Mouse (Mus musculus): ENCODE measurements at regions not wholly inside any gene's neighbourhood (a gene's known extent, or its start where the extent isn't known, plus 50 kb on each side); places are given as distances from the start of the nearest gene placed in this dataset.
"Not testable (repeated sequence)": the region's sequence is repeated elsewhere in the genome, so short reads cannot be mapped to it uniquely, and the experiment has no call there.

DNA sequence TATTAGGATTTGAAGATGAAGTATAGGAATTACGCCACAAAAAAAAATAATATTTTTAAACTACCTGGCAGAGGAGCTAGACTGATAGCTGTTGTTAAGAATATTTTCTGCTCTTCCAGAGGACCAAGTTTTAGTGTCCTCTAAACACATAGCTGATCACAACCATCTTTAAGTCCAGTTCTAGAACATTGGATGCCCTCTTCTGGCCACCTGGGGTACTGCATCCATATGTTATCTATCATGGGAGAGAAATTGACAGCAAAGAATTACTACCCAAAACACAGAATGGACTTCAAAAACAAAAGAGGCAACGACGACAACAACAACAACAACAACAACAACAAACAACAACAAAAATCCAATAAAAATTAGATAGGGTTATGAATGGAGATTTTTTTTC is 71.0 kb upstream of the Prl4a1 start:
- peak in 1 of 2 experiments; percentile 39 for DNase-seq

DNA sequence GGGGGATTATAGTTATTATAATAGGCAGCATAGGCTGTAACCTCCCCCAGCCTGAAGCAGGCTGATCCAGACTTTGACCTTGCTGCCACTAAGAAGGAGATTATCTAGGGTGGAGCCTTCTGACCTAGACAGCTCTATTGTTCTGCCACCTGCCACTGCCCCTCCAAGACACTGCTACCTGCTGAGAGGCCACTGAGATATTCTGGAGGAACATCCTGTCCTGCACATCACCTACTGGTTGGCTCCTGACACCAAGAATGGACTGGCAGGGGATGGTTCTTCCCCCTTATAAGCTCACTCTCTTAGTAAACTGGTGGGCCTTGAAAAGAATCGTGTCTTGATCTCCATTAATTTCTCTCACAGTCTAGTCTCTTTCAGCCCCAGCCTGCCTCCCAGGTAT is 55.6 kb upstream of the Prl4a1 start:
- not testable (repeated sequence) for DNase-seq

DNA sequence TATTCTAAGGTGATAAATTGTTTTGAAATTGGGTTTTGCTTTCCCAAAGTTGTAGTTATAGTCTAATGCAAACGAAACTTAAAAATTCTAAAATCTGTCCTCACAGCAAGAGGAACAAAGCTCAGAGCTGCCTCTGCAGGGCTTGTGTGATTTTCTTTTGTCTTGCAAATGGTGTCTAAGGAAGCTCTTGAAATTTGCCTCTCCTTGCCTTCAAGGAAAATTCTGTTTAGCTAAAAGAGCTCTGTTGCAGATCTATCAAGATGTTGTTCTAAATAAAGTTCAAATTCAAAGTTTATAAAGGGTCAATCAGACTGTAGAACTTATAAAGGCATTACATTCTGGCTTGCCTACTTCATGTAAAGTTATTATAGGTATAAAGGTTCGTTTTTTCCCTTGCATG is 53.6 kb upstream of the Prl4a1 start:
- not testable (repeated sequence) for DNase-seq

DNA sequence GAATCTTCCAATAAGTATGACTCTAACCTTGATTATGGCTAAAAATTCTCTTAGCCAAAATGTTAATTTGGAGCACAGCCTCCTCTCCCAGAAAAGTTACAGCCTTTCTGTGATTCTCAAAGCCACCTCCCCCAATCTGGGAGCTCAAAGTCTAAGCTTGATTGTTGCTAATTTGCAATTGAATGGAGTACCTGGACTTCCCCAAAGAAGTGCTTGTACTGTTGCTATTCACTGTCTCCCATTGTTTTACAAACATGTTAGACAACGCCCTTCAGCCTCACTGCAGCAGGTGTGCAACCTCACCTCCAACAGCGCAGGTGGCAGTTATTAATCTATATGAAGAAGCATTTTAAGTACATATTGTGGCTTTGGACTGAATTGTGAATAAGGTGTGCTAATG is 50.0 kb upstream of the Prl4a1 start:
- DNase-seq = not testable (repeated sequence)
